Mouse (Mus musculus) hindbrain, embryonic 12.5 days (tissue): ENCODE data around the gene Dedd2. TPM values are rescaled to one million over a fixed set of nuclear protein-coding genes. Genes with fewer than 3 reads are reported as not detected.

Experiments used
- ATAC-seq: fragments of 200-750 bp; cut with Nextera tagmentation; 2 replicates; pipeline ENCODE4 v1.8.0; 2017; ENCODE audit warnings: moderate TSS enrichment; ENCODE audit not compliant: low FRiP score
- H3K27ac ChIP-seq: fragments of 300-500 bp; sonication (generic); 2 replicates; pipeline ENCODE4 v1.5.1; 2016; ENCODE audit warnings: mild to moderate bottlenecking
- H3K27me3 ChIP-seq: fragments of 300-500 bp; sonication (generic); 2 replicates; pipeline ENCODE4 v1.6.1; 2016; ENCODE audit warnings: mild to moderate bottlenecking
- H3K36me3 ChIP-seq: fragments of 300-500 bp; sonication (generic); 2 replicates; pipeline ENCODE4 v1.6.1; 2016; ENCODE audit warnings: mild to moderate bottlenecking
- H3K4me1 ChIP-seq: fragments of 300-500 bp; sonication (generic); 2 replicates; pipeline ENCODE4 v1.6.1; 2016
- H3K4me2 ChIP-seq: fragments of 300-500 bp; sonication (generic); replicated peaks from 2 replicates; pipeline ENCODE4 v1.6.1; 2016; ENCODE audit warnings: mild to moderate bottlenecking
- H3K4me3 ChIP-seq: fragments of 300-500 bp; sonication (generic); 2 replicates; pipeline ENCODE4 v1.5.1; 2016; ENCODE audit warnings: mild to moderate bottlenecking
- H3K9ac ChIP-seq: fragments of 300-500 bp; sonication (generic); 2 replicates; pipeline ENCODE4 v1.6.1; 2016; ENCODE audit warnings: mild to moderate bottlenecking, moderate library complexity
- H3K9me3 ChIP-seq: fragments of 300-500 bp; sonication (generic); replicated peaks from 2 replicates; pipeline ENCODE4 v1.6.1; 2016; ENCODE audit warnings: mild to moderate bottlenecking
- WGBS: fragments of 180-500 bp; shearing (Covaris S2); methylation state at CpG from one replicate; pipeline ENCODE4 v1.1.7; 2016; 5-methylcytosine and 5-hydroxymethylcytosine counted together
- polyA plus RNA-seq: library from polyadenylated mRNA; unstranded; fragments of >200 nt; fragmentation: Nextera tagmentation; extraction: Ambion mirVana; gene quantifications from 2 replicates; pipeline ENCODE4 v1.2.1, GENCODE M21; 2016

Dedd2 gene
- polyA plus RNA-seq, 1 experiment from 2014 or later = 13.9 TPM

DNA sequence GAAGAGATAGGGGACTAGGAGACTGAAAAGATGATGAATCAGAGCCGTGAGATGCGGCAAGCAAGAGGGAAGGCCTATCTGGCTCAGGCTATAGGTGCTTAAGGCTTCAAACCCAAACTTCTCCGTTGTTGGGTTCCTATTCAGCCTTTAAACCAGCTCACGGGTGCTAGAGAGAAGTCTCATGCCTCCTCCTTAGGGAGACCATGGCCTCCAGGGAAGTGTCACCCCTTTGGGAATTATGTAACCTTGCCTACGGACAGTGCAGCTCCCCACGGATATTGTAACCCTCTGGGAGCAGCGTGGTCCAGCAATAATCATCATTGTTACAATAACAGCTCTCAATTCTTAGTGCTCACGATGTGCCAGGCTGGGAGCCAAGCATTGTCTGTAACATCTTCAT, 31.4 kb upstream of the Dedd2 start:
- peak overlapping the region; percentile 91 for H3K27ac ChIP-seq
- 19% methylated on average over 8 of the region's 8 CpGs for WGBS

DNA sequence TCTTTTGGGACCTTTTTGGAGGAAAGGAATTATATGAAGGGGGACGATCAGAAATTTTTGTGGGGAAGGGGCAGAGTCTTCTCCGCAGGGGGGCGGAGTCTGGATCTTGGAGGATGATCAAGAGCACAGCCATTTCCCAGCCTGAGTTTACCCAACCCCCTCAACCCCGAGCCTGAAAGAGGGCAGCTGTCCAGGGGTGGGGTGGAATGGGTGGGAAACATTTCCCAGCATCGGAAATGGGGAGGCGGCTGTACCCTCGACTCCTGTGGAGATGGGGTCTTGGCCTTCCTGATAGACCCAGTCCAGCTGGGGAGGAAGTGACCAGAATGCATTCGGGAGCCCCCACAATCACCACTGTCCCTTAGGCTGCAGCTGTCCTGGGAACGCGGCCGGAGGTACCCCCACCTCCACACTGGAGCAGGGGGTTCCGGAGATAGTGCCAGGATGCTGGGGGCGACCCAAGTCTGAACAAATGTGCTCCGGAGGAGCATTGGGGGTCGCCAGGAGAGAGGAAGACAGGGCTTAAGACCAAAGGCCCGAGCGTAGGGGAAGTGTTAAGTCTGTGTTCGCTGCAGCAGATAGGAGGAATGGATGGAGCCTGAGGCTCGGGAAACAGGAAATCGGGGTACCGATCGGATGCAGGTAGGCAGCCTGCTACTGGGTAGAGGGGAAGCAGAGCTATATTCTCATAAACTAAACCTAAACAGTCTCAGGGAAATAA, 30.8 kb upstream of the Dedd2 start:
- Histone ChIP-seq H3K36me3 (no peaks in the 10 kb centered on the region), H3K27ac (peak overlapping the region; percentile 91), H3K4me1 (peaks cover 43% of the 10 kb centered on the region), H3K9ac (peak overlapping the region; percentile 87), H3K27me3 (no peaks in the 10 kb centered on the region), H3K9me3 (no peaks in the 10 kb centered on the region), H3K4me3 (peak overlapping the region; percentile 82), H3K4me2 (peak overlapping the region; percentile 98)
- WGBS = 3% methylated on average over 22 of the region's 22 CpGs
- peak; percentile 21; the same call in 1 of the 2 replicates for ATAC-seq

More for the DNA sequence above, 31.4 kb upstream of the Dedd2 start:
- no peak for ATAC-seq
- Histone ChIP-seq H3K4me1 (peaks cover 38% of the 10 kb centered on the region), H3K9me3 (no peaks in the 10 kb centered on the region), H3K4me3 (peak overlapping the region; percentile 82; the same call in 1 of the 2 replicates), H3K36me3 (no peaks in the 10 kb centered on the region), H3K27me3 (no peaks in the 10 kb centered on the region), H3K4me2 (peak overlapping the region; percentile 98), H3K9ac (peak overlapping the region; percentile 87)

DNA sequence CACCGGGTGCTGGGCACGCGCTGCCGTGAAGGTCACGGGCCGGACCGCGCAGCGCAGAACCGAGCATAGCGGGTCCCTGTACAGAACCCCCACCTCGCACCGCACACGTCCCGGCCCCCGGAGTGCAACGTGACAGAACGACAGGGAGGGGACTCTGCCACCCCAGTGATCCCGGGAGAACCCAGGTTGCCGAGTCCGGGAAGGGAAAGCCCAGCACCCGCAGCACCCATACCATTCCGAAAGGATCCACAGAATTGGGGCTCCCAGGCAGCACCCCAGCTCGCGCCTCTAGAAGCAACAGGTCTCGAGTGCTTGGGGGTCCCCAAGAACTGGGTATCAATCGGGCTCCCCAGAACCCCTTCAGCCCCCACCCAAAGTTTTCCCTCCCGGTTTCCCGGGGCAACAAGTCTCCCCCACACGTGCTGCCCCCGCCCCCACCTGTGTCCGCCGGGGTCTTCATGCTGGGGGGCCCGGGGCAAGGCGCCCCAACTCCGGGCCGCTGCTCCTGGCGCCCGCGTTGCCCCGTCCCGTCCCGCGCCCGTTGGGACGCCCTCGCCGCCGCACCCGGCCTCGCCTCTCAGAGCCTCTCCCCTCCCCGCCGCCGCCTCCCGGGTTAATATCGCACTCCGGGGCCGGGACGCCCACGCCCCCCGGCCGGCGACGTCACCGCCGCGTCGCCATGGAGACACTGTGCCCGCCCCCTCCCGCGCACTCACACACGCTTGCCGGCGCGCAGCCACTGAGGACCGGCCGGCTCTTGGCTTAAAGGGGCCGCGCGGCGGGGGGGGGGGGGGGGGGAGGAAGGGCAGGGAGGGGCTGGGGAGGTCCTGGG, 29.9 kb upstream of the Dedd2 start, which contains the start of gene Erf:
Erf (minus strand) TSS at position 621 of the 832 bp plus-strand sequence.
- Histone ChIP-seq H3K4me2 (peak within 1 kb of the TSS; percentile 98), H3K4me3 (peak within 1 kb of the TSS; percentile 82), H3K9ac (peak within 1 kb of the TSS; percentile 87), H3K27ac (peak within 1 kb of the TSS; percentile 91), H3K27me3 (no peaks in the 10 kb centered on the region), H3K9me3 (no peaks in the 10 kb centered on the region), H3K36me3 (no peaks in the 10 kb centered on the region), H3K4me1 (peaks cover 48% of the 10 kb centered on the region)
- peak; percentile 76 for ATAC-seq
- under 1% methylated on average over 63 of the region's 81 CpGs for WGBS

DNA sequence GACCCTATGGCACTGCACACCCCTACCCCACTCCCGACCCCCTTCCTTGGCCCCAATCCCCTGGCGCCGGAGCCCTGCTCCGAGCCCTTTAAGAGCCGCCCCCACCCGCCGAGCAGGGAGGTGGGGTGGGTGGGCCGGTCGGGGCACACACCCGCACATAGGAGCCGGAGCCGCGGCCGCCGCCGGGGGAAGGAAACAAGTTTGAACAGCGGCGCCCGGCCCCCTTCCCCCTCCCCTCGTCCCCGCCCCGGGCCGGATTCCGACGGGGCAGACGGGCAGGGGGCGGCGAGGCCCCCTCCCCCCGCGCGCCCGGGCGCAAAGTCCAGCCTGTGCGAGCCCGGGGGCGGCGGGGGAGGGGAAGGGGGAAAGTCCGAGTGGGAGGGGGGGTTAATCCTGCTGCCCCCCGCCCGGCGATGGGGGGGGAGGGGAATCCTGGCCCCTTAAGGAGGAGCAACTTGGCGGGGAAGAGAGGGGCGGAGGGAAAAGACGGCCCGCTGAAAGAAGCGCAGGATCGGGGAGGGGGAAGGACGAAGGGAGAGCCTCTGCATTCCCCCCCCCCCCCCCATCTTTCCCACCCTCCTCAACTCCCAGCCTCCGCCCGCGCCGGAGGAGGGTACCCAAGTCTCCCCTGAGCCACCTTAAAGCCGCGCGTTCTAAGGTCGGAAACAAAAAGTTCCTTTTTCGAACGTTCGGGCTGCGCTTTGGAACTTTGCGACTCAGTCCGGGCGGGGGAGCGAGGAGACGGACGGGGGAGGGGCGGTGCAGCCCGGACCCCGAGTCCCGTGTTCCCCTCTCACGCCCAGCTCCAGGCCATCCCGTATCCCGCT, 29.1 kb upstream of the Dedd2 start:
- Histone ChIP-seq H3K4me3 (peak overlapping the region; percentile 82), H3K4me2 (peak overlapping the region; percentile 98), H3K9ac (peak overlapping the region; percentile 87), H3K27ac (peak overlapping the region; percentile 91), H3K9me3 (no peaks in the 10 kb centered on the region), H3K36me3 (peaks cover 8% of the 10 kb centered on the region), H3K27me3 (no peaks in the 10 kb centered on the region), H3K4me1 (peaks cover 48% of the 10 kb centered on the region)
- peak; percentile 51 for ATAC-seq
- under 1% methylated on average over 50 of the region's 73 CpGs for WGBS

DNA sequence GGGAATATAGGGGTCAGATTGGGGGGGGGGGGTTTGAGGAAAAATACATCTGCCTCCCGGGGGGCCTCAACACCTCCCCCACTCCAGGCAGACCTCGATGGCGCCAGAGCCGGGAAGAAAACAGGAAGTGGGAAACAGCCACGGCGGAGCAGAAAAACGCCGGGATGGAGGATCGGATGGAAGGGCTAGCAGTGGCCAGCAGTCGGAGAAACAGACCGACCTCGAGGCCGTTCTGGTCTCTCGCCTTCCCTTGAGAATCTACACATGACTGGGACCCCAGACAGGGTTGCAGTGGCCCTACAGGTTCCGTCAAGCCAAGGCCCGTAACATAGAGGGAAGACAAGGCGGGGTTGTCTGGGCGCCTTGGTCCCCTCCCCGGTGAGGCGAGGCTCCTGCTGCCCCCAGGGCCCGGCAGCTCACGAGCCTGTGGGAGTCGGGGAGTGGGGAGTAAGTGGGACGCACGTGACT, 28.5 kb upstream of the Dedd2 start:
- H3K27me3 ChIP-seq = no peaks in the 10 kb centered on the region
- H3K4me3 ChIP-seq = peak overlapping the region; percentile 82
- peak overlapping the region; percentile 87 for H3K9ac ChIP-seq
- H3K36me3 ChIP-seq = peaks cover 12% of the 10 kb centered on the region
- peak overlapping the region; percentile 98 for H3K4me2 ChIP-seq
- peak overlapping the region; percentile 91 for H3K27ac ChIP-seq
- H3K4me1 ChIP-seq = peaks cover 48% of the 10 kb centered on the region
- WGBS = under 1% methylated on average over 25 of the region's 25 CpGs
- no peaks in the 10 kb centered on the region for H3K9me3 ChIP-seq
- no peak; the same call in none of the 2 replicates for ATAC-seq

DNA sequence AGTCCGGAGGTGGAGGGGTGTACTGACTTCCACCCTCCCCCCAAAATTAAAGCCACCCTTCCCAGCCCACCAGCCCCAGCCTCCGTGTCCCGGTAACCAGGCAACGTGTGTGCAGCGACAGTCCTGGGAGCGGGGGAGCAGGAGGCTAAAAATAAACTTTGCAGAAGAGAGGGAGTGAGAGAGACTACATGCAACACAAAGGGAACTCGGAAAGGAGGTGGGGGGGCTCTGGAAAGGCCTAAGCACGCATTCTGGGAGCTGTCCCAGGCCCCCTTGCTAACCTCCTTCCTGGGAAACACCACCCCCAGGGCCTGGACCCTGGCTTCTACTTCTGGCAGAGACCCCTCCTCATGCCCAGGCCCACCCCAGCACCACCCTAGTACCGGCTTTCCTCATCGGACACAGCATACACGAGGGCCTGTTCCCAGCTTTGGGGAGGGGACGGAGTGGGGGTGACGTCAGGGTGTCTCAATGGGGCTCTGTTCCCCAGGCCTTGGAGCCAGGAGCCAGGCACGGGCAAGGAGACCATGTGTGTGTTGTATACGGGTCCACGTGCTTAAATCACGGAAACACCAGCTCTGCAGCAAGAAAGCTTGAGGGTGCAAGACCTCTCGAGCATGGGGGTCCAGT, 27.7 kb upstream of the Dedd2 start:
- peaks cover 48% of the 10 kb centered on the region for H3K4me1 ChIP-seq
- H3K4me3 ChIP-seq = peak overlapping the region; percentile 82
- peak overlapping the region; percentile 87 for H3K9ac ChIP-seq
- H3K9me3 ChIP-seq = no peaks in the 10 kb centered on the region
- H3K36me3 ChIP-seq = peaks cover 15% of the 10 kb centered on the region
- peak overlapping the region; percentile 98 for H3K4me2 ChIP-seq
- H3K27ac ChIP-seq = peak overlapping the region; percentile 91
- no peaks in the 10 kb centered on the region for H3K27me3 ChIP-seq
- peak; percentile 31 for ATAC-seq
- 0% methylated on average over 18 of the region's 18 CpGs for WGBS

DNA sequence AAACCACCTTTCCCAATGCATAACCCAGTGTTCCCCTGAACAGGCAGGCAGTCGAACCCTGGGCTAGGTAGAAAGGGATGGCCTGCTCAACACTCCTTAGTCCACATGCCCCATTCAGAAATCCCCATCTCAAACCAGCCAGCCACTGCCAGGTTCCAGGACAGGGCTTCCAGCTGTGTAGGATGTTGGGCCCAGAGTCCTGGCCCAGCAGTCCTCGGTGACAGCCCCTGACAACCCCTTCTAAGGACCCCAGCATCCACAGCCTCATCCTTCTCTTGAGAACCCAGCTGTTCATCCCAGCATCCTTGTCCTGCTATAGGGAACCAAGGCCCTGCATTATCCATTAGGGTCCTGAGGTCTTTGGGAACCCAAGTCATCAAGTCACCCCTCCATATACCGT, 27.1 kb upstream of the Dedd2 start:
- no peak for ATAC-seq
- peak overlapping the region; percentile 87 for H3K9ac ChIP-seq
- H3K4me1 ChIP-seq = peaks cover 48% of the 10 kb centered on the region
- H3K4me3 ChIP-seq = peak overlapping the region; percentile 82
- 23% methylated on average over 3 of the region's 3 CpGs for WGBS
- H3K4me2 ChIP-seq = peak overlapping the region; percentile 98
- H3K36me3 ChIP-seq = peaks cover 15% of the 10 kb centered on the region
- H3K27me3 ChIP-seq = no peaks in the 10 kb centered on the region
- H3K9me3 ChIP-seq = no peaks in the 10 kb centered on the region
- H3K27ac ChIP-seq = peak overlapping the region; percentile 91

DNA sequence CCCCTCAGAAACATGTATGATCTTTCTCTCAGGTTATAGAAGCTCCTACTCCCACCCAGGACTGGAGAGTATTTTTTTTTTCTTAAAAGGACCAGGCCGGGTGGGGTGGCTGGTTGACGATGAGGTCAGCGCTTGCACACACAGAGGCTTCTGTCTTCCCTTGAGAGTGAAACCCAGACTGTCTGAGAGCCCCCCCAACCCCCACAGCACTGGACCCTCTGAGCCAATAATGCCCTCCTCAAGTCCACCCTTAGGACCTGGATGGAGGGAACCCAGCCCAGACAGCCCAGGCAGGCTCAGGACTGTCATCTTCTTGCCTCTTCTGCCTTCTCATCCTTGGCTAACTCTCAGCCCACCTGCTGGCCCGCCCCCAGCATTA, 26.3 kb upstream of the Dedd2 start:
- H3K9ac ChIP-seq = peak overlapping the region; percentile 87
- 56% methylated on average over 4 of the region's 4 CpGs for WGBS
- peak overlapping the region; percentile 91 for H3K27ac ChIP-seq
- H3K36me3 ChIP-seq = peaks cover 15% of the 10 kb centered on the region
- no peak for ATAC-seq
- peak overlapping the region; percentile 98 for H3K4me2 ChIP-seq
- H3K27me3 ChIP-seq = no peaks in the 10 kb centered on the region
- H3K4me1 ChIP-seq = peaks cover 43% of the 10 kb centered on the region
- H3K9me3 ChIP-seq = no peaks in the 10 kb centered on the region
- peak overlapping the region; percentile 18 for H3K4me3 ChIP-seq

DNA sequence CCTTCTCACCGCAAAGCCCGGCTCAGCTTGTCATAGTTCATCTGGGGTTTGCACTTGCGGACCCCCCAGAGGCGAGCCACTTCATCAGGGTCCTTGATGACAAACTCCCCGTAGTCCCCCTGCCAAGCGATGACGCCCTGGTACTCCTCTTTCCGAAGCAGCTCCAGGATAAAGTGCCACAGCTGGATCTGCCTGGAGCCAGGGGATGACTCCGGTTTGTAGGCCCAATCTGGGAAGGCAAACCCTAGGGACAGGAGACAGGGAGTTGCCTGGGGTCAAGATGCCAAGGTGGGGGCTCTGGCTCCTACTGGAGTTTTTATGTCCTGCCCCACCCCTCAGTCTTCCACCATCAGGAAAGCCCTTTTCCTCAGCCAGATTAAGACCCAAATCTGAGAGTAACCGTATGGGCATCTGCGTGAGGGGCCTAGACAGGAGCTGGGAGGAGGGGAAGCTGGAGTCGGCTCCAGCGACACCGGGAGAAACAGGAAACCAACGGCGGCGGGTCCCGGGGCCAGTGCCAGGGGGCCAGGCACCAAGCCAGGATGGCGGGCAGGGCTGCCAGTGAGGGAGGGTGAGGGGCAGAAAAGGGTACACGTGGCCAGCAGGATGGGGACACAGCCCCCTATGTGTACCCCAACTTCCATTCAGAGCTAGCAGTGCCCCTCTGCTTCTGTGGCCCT, 25.8 kb upstream of the Dedd2 start:
- H3K27me3 ChIP-seq = no peaks in the 10 kb centered on the region
- peak overlapping the region; percentile 18 for H3K4me3 ChIP-seq
- no peak for ATAC-seq
- H3K27ac ChIP-seq = peak overlapping the region; percentile 91
- peaks cover 38% of the 10 kb centered on the region for H3K4me1 ChIP-seq
- H3K9me3 ChIP-seq = no peaks in the 10 kb centered on the region
- H3K36me3 ChIP-seq = peaks cover 15% of the 10 kb centered on the region
- H3K4me2 ChIP-seq = peak overlapping the region; percentile 98
- 66% methylated on average over 20 of the region's 20 CpGs for WGBS
- H3K9ac ChIP-seq = peak overlapping the region; percentile 87; the same call in 1 of the 2 replicates

DNA sequence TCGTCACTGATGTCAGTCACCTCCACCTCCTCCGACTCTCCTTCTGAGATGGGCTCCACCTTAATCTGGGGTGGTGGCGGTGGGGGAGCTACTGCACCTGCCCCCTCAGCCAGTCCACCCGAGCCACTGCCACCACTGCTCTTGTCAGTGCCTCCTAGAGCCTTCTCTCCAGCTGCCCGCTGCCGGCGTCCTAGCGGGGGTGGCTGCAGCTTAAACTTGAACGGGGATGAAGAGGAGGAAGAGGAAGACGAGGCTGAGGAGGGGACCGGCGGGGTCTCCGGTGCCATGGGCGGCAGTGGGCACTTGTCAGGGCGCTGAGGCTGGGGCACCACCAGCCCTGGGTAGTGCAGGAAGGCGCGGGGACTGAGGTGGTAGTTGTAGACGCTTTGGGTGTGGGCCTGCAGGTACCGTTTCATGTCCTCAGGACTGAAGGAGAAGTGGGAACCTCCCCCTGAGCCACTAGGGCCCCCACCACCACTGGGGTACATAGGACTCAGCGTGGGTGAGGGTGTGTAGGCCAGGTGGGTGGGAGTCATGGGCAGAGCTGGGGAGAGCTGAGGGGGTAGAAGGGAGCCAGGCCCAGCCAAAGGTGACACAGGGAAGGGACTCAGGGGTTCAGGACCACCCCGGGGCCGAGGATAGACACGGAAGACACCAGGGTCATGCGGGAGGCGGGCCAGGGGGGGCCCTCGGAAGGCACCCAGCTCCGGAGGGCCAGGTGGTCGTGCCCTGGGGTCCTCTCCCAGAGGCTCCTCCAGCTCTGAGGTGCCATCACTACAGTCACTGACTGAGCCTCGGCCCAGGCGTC, 24.4 kb upstream of the Dedd2 start:
- ATAC-seq = no peak
- Histone ChIP-seq H3K4me2 (no peak overlapping the region), H3K9me3 (no peaks in the 10 kb centered on the region), H3K4me3 (no peak overlapping the region), H3K9ac (no peak overlapping the region), H3K27ac (no peak overlapping the region), H3K36me3 (peaks cover 15% of the 10 kb centered on the region), H3K4me1 (peaks cover 33% of the 10 kb centered on the region), H3K27me3 (no peaks in the 10 kb centered on the region)
- 91% methylated on average over 30 of the region's 30 CpGs for WGBS
